11 mouse cellular contexts compared by ENCODE assay signal in genomic region chr15:77920511-77921462, GRCm38 (mm10). TPM values are rescaled to one million over a fixed set of nuclear protein-coding genes. Genes with fewer than 3 reads are reported as not detected.
DNase-seq lines count a peak whose midpoint lies in the region; ATAC-seq lines count a peak whose summit lies in the region.
"Had no signal": no experiment of that assay in that cellular context is flagged by ENCODE, and none has a peak within 500 bp of the region (broad histone marks: within the 10 kb centered on the region; RNA-seq: fewer than 3 reads in every experiment).

No protein-coding gene starts in this region.

- whole genome bisulfite sequencing in heart, embryonic 11.5 days (ENCODE audit: insufficient replicate concordance), result 82% methylated on average over 10 of the region's 10 CpGs
- 73% methylated on average over 10 of the region's 10 CpGs for WGBS in embryonic facial prominence, embryonic 11.5 days
- WGBS in limb, embryonic 10.5 days, result 89% methylated on average over 10 of the region's 10 CpGs

- H3K4me3 ChIP-seq in heart, embryonic 11.5 days (ENCODE audit: low read depth, low read length), result no peak overlapping the region
- no peak overlapping the region for H3K4me3 ChIP-seq in embryonic facial prominence, embryonic 11.5 days (ENCODE audit: low read depth, low read length)
- H3K4me3 ChIP-seq in limb, embryonic 10.5 days, result no peak overlapping the region
- H3K4me3 ChIP-seq: forebrain, embryonic 12.5 days; myocyte had no signal

- peaks cover 20% of the 10 kb centered on the region for H3K36me3 ChIP-seq in heart, embryonic 11.5 days (ENCODE audit: control insufficient read depth, insufficient read depth, low read length)
- H3K36me3 ChIP-seq in embryonic facial prominence, embryonic 11.5 days (replicated peaks; ENCODE audit: control insufficient read depth, insufficient read depth, low read depth, low read length), result peaks cover 4% of the 10 kb centered on the region
- peaks cover 89% of the 10 kb centered on the region for H3K36me3 ChIP-seq in limb, embryonic 10.5 days

- no peak overlapping the region for H3K4me2 ChIP-seq in heart, embryonic 11.5 days
- H3K4me2 ChIP-seq in embryonic facial prominence, embryonic 11.5 days (ENCODE audit: low read depth, low read length), result no peak overlapping the region
- H3K4me2 ChIP-seq: forebrain, embryonic 12.5 days had no signal

- no peaks in the 10 kb centered on the region for H3K27me3 ChIP-seq in heart, embryonic 11.5 days (ENCODE audit: control insufficient read depth, insufficient read depth, low read length)
- no peaks in the 10 kb centered on the region for H3K27me3 ChIP-seq in embryonic facial prominence, embryonic 11.5 days (ENCODE audit: control insufficient read depth, insufficient read depth, low read length)
- no peaks in the 10 kb centered on the region for H3K27me3 ChIP-seq in limb, embryonic 10.5 days (ENCODE audit: low read depth, poor library complexity, severe bottlenecking)
- H3K27me3 ChIP-seq: forebrain, embryonic 12.5 days had no signal

- no peak for ATAC-seq in heart, embryonic 11.5 days (replicated peaks; ENCODE audit: insufficient number of reproducible peaks, low FRiP score, low TSS enrichment)
- ATAC-seq in embryonic facial prominence, embryonic 11.5 days (replicated peaks; ENCODE audit: insufficient number of reproducible peaks, low FRiP score, low TSS enrichment, low read depth), result no peak
- peak; percentile 45 for ATAC-seq in megakaryocyte-erythroid progenitor cell, adult 5-6 weeks (replicated peaks; ENCODE audit: low FRiP score, low TSS enrichment, poor library complexity, severe bottlenecking)

- DNase-seq in heart, adult 11 months, result peak; percentile 97
- peak; percentile 48 for DNase-seq in right cerebral cortex, postnatal 14 days
- DNase-seq in right cerebral cortex, adult 18-20 months, result no peak
- DNase-seq in embryonic facial prominence, embryonic 11.5 days (ENCODE audit: low spot score), result peak; percentile 50
- DNase-seq in limb, embryonic 10.5 days (ENCODE audit: low spot score), result no peak
- no peak for DNase-seq in spleen, adult 18-20 months
- DNase-seq: layer of hippocampus, postnatal 36 days had no signal

- H3K4me1 ChIP-seq in heart, embryonic 11.5 days (ENCODE audit: control insufficient read depth, insufficient read depth, low read length), result no peaks in the 10 kb centered on the region
- H3K4me1 ChIP-seq in embryonic facial prominence, embryonic 11.5 days (ENCODE audit: control insufficient read depth, insufficient read depth, low read length), result no peaks in the 10 kb centered on the region
- 0 out of 2 replicates have a peak, but pooled peaks cover 3% of the 10 kb centered on the region for H3K4me1 ChIP-seq in limb, embryonic 10.5 days
- H3K4me1 ChIP-seq: forebrain, embryonic 12.5 days had no signal

- no peak overlapping the region for H3K27ac ChIP-seq in heart, embryonic 11.5 days (ENCODE audit: low read depth, low read length)
- H3K27ac ChIP-seq in embryonic facial prominence, embryonic 11.5 days (replicated peaks; ENCODE audit: low read depth, low read length), result no peak overlapping the region
- no peak overlapping the region for H3K27ac ChIP-seq in limb, embryonic 10.5 days
- H3K27ac ChIP-seq: forebrain, embryonic 12.5 days had no signal

- H3K9me3 ChIP-seq in heart, embryonic 11.5 days (replicated peaks; ENCODE audit: control insufficient read depth, low read length), result no peaks in the 10 kb centered on the region
- H3K9me3 ChIP-seq in embryonic facial prominence, embryonic 11.5 days (replicated peaks; ENCODE audit: control insufficient read depth, low read length), result no peaks in the 10 kb centered on the region
- H3K9me3 ChIP-seq in limb, embryonic 10.5 days (replicated peaks), result no peaks in the 10 kb centered on the region
- H3K9me3 ChIP-seq: forebrain, embryonic 12.5 days had no signal

- H3K9ac ChIP-seq in heart, embryonic 11.5 days (ENCODE audit: low read depth, low read length), result no peak overlapping the region
- no peak overlapping the region for H3K9ac ChIP-seq in embryonic facial prominence, embryonic 11.5 days (replicated peaks; ENCODE audit: low read length)
- H3K9ac ChIP-seq: forebrain, embryonic 12.5 days had no signal

RNA-seq across cellular contexts. Expression of gene Txn2, which starts 8.0 kb away (rescaled TPM):
- 284 and 293 TPM in 2 replicates for polyA plus RNA-seq in heart, embryonic 11.5 days (2014; fragmentation: Nextera tagmentation; extraction: Ambion mirVana)
- 239 and 248 TPM in 2 replicates for polyA plus RNA-seq in embryonic facial prominence, embryonic 11.5 days (2014; fragmentation: Nextera tagmentation; extraction: Ambion mirVana)
- 335 and 427 TPM in 2 replicates for total RNA-seq in megakaryocyte-erythroid progenitor cell, adult 5-6 weeks (2014; fragmentation: Nextera tagmentation)
- 80.6 and 101 TPM in 2 replicates for total RNA-seq in megakaryocyte-erythroid progenitor cell, adult 5-6 weeks (2017)
- 287 and 339 TPM in 2 replicates for polyA plus RNA-seq in limb, embryonic 10.5 days (2016; fragmentation: Nextera tagmentation; extraction: Ambion mirVana)

RNA-seq across cellular contexts. Expression of gene Foxred2, which starts 35.7 kb away (rescaled TPM):
- polyA plus RNA-seq in heart, embryonic 11.5 days (2014; fragmentation: Nextera tagmentation; extraction: Ambion mirVana), result 1.2 and 1.7 TPM in 2 replicates
- 4.9 and 8.4 TPM in 2 replicates for polyA plus RNA-seq in embryonic facial prominence, embryonic 11.5 days (2014; fragmentation: Nextera tagmentation; extraction: Ambion mirVana)
- total RNA-seq in megakaryocyte-erythroid progenitor cell, adult 5-6 weeks (2014; fragmentation: Nextera tagmentation), result 8.0 and 9.6 TPM in 2 replicates
- 5.4 and 9.3 TPM in 2 replicates for total RNA-seq in megakaryocyte-erythroid progenitor cell, adult 5-6 weeks (2017)
- polyA plus RNA-seq in limb, embryonic 10.5 days (2016; fragmentation: Nextera tagmentation; extraction: Ambion mirVana), result 7.3 and 7.7 TPM in 2 replicates

RNA-seq across cellular contexts. Expression of gene Eif3d, which starts 49.8 kb away (rescaled TPM):
- 188 TPM in 2 replicates for polyA plus RNA-seq in heart, embryonic 11.5 days (2014; fragmentation: Nextera tagmentation; extraction: Ambion mirVana)
- 246 and 247 TPM in 2 replicates for polyA plus RNA-seq in embryonic facial prominence, embryonic 11.5 days (2014; fragmentation: Nextera tagmentation; extraction: Ambion mirVana)
- total RNA-seq in megakaryocyte-erythroid progenitor cell, adult 5-6 weeks (2014; fragmentation: Nextera tagmentation), result 308 and 313 TPM in 2 replicates
- total RNA-seq in megakaryocyte-erythroid progenitor cell, adult 5-6 weeks (2017), result 315 and 357 TPM in 2 replicates
- polyA plus RNA-seq in limb, embryonic 10.5 days (2016; fragmentation: Nextera tagmentation; extraction: Ambion mirVana), result 260 and 285 TPM in 2 replicates

Comparison
In these comparisons a context has a peak if more than half of its experiments do, and no peak if none do; other contexts are left out.
1. DNase-seq: peak in heart, adult 11 months (single experiment), right cerebral cortex, postnatal 14 days (single experiment) and embryonic facial prominence, embryonic 11.5 days (single experiment); none in right cerebral cortex, adult 18-20 months (single experiment), limb, embryonic 10.5 days (single experiment) and spleen, adult 18-20 months (0 of 2).